Mouse (Mus musculus) MEL (cell line): ENCODE measurements around the gene Gm20388. TPM values are rescaled to one million over a fixed set of nuclear protein-coding genes. Genes with fewer than 3 reads are reported as not detected.

Experiments
- DNase-seq: peaks from one replicate; pipeline ENCODE4 v3.0.0; 2011; ENCODE audit warnings: low read depth, low spot score
- H3K27ac ChIP-seq: 2 replicates; pipeline ENCODE4 v1.5.1; 2012; ENCODE audit warnings: low read depth, mild to moderate bottlenecking, control low read depth, low read length, moderate library complexity; ENCODE audit not compliant: control insufficient read depth
- H3K27me3 ChIP-seq, 2 experiments: fragments of 150-350 bp in 1 of 2; sonication (generic) in 1 of 2; 2 replicates each; pipeline ENCODE4 v1.6.1; 2012; ENCODE audit warnings: low read length in 2 of 2, mild to moderate bottlenecking in 2 of 2, improper control_type of control experiment in 1 of 2, moderate library complexity in 1 of 2; ENCODE audit not compliant: insufficient read depth in 2 of 2, control insufficient read depth in 1 of 2
- H3K36me3 ChIP-seq, 2 experiments: 2 replicates each; pipeline ENCODE4 v1.6.1; 2012 to 2014; ENCODE audit warnings: low read length in 2 of 2, improper control_type of control experiment in 1 of 2, inconsistent platforms in 1 of 2, mild to moderate bottlenecking in 1 of 2; ENCODE audit not compliant: insufficient read depth in 2 of 2, control insufficient read depth in 1 of 2
- H3K4me1 ChIP-seq, 2 experiments: fragments of 150-350 bp in 1 of 2; sonication (generic) in 1 of 2; 2 replicates each; pipeline ENCODE4 v1.6.1; 2012; ENCODE audit warnings: low read length in 2 of 2, improper control_type of control experiment in 1 of 2, mild to moderate bottlenecking in 1 of 2; ENCODE audit not compliant: insufficient read depth in 2 of 2, control insufficient read depth in 1 of 2
- H3K4me3 ChIP-seq, 2 experiments: fragments of 150-350 bp in 1 of 2; sonication (generic) in 1 of 2; 2 replicates each; pipeline ENCODE4 v1.5.1; 2012; ENCODE audit warnings: low read depth in 2 of 2, low read length in 2 of 2, mild to moderate bottlenecking in 2 of 2, moderate library complexity in 2 of 2, control low read depth in 1 of 2, improper control_type of control experiment in 1 of 2; ENCODE audit not compliant: control insufficient read depth in 1 of 2, insufficient read depth in 1 of 2
- H3K79me2 ChIP-seq: 2 replicates; pipeline ENCODE4 v1.6.1; 2012; ENCODE audit warnings: mild to moderate bottlenecking, low read length, moderate library complexity; ENCODE audit not compliant: control insufficient read depth, poor library complexity, insufficient read depth
- H3K9ac ChIP-seq: 2 replicates; pipeline ENCODE4 v1.6.1; 2012; ENCODE audit warnings: low read depth, mild to moderate bottlenecking, control low read depth, low read length, moderate library complexity; ENCODE audit not compliant: control insufficient read depth, poor library complexity, severe bottlenecking
- H3K9me3 ChIP-seq: fragments of 150-350 bp; sonication (generic); replicated peaks from 2 replicates; pipeline ENCODE4 v1.6.1; 2012; ENCODE audit warnings: mild to moderate bottlenecking, low read length, improper control_type of control experiment, moderate library complexity; ENCODE audit not compliant: insufficient read depth
- BHLHE40 ChIP-seq: IDR thresholded peaks from 2 replicates; pipeline ENCODE4 v1.6.1; 2012; ENCODE audit warnings: low read depth, mild to moderate bottlenecking, inconsistent platforms, low read length, improper control_type of control experiment, borderline replicate concordance
- CHD1 ChIP-seq: IDR thresholded peaks from 2 replicates; pipeline ENCODE4 v1.6.1; 2012; ENCODE audit warnings: low read depth, mild to moderate bottlenecking, inconsistent platforms, low read length, improper control_type of control experiment
- CHD2 ChIP-seq: IDR thresholded peaks from 2 replicates; pipeline ENCODE4 v1.6.1; 2011; ENCODE audit warnings: low read length, improper control_type of control experiment
- CTCF ChIP-seq, 3 experiments: IDR thresholded peaks in 2 of 3; conservative IDR thresholded peaks in 1 of 3; 2 replicates each; pipeline ENCODE4 v1.5.1; 2011 to 2012; ENCODE audit warnings: low read length in 3 of 3, low read depth in 2 of 3, mild to moderate bottlenecking in 2 of 3, improper control_type of control experiment in 1 of 3, inconsistent platforms in 1 of 3, mixed read lengths in 1 of 3, moderate library complexity in 1 of 3; ENCODE audit not compliant: control insufficient read depth in 1 of 3, insufficient read depth in 1 of 3, poor library complexity in 1 of 3, severe bottlenecking in 1 of 3
- ELF1 ChIP-seq: IDR thresholded peaks from 2 replicates; pipeline ENCODE4 v1.6.1; 2014; ENCODE audit warnings: low read depth, mild to moderate bottlenecking, inconsistent platforms, low read length, improper control_type of control experiment, moderate library complexity
- EP300 ChIP-seq, 2 experiments: IDR thresholded peaks; 2 replicates each; pipeline ENCODE4 v1.6.1; 2011; ENCODE audit warnings: improper control_type of control experiment in 2 of 2, low read length in 2 of 2, low read depth in 1 of 2, mild to moderate bottlenecking in 1 of 2
- ETS1 ChIP-seq: IDR thresholded peaks from 2 replicates; pipeline ENCODE4 v1.6.1; 2012; ENCODE audit warnings: low read depth, mild to moderate bottlenecking, inconsistent platforms, low read length, improper control_type of control experiment, moderate library complexity
- GABPA ChIP-seq: IDR thresholded peaks from 2 replicates; pipeline ENCODE4 v1.6.1; 2012; ENCODE audit warnings: low read depth, mild to moderate bottlenecking, inconsistent platforms, low read length, improper control_type of control experiment, moderate library complexity
- HCFC1 ChIP-seq: IDR thresholded peaks from 2 replicates; pipeline ENCODE4 v1.6.1; 2012; ENCODE audit warnings: low read depth, mild to moderate bottlenecking, inconsistent platforms, low read length, improper control_type of control experiment, moderate library complexity
- JUND ChIP-seq: IDR thresholded peaks from 2 replicates; pipeline ENCODE4 v1.6.1; 2011; ENCODE audit warnings: low read depth, mild to moderate bottlenecking, improper control_type of control experiment, low read length
- KAT2A ChIP-seq: conservative IDR thresholded peaks from 2 replicates; pipeline ENCODE4 v1.6.1; 2012; ENCODE audit warnings: low read depth, low read length, improper control_type of control experiment, inconsistent platforms
- MAFK ChIP-seq: IDR thresholded peaks from 2 replicates; pipeline ENCODE4 v1.6.1; 2011; ENCODE audit warnings: low read depth, mild to moderate bottlenecking, low read length, improper control_type of control experiment, borderline replicate concordance
- NELFE ChIP-seq: IDR thresholded peaks from 2 replicates; pipeline ENCODE4 v1.6.1; 2011; ENCODE audit warnings: low read depth, low read length, improper control_type of control experiment
- POLR2A ChIP-seq, 2 experiments: IDR thresholded peaks; 2 replicates each; pipeline ENCODE4 v1.6.1; 2011 to 2012; ENCODE audit warnings: low read length in 2 of 2, mild to moderate bottlenecking in 2 of 2, control low read depth in 1 of 2, improper control_type of control experiment in 1 of 2, low read depth in 1 of 2, moderate library complexity in 1 of 2; ENCODE audit not compliant: control insufficient read depth in 1 of 2, insufficient read depth in 1 of 2, poor library complexity in 1 of 2
- POLR2AphosphoS2 ChIP-seq: IDR thresholded peaks from 2 replicates; pipeline ENCODE4 v1.6.1; 2011; ENCODE audit warnings: low read length, improper control_type of control experiment
- POLR2AphosphoS5 ChIP-seq: IDR thresholded peaks from 2 replicates; pipeline ENCODE4 v1.6.1; 2012; ENCODE audit warnings: low read depth, borderline replicate concordance, mild to moderate bottlenecking, inconsistent platforms, low read length, moderate library complexity, mixed read lengths
- RAD21 ChIP-seq: IDR thresholded peaks from 2 replicates; pipeline ENCODE4 v1.6.1; 2011; ENCODE audit warnings: mild to moderate bottlenecking, low read depth, low read length, improper control_type of control experiment
- SMC3 ChIP-seq: IDR thresholded peaks from 2 replicates; pipeline ENCODE4 v1.6.1; 2011; ENCODE audit warnings: low read depth, low read length, improper control_type of control experiment
- USF2 ChIP-seq, 2 experiments: IDR thresholded peaks; 2 replicates each; pipeline ENCODE4 v1.6.1; 2011 to 2012; ENCODE audit warnings: improper control_type of control experiment in 2 of 2, low read length in 2 of 2, borderline replicate concordance in 1 of 2, inconsistent platforms in 1 of 2, low read depth in 1 of 2, mild to moderate bottlenecking in 1 of 2; ENCODE audit not compliant: insufficient read depth in 1 of 2
- ZC3H11A ChIP-seq: IDR thresholded peaks from 2 replicates; pipeline ENCODE4 v1.6.1; 2012; ENCODE audit warnings: low read depth, mild to moderate bottlenecking, inconsistent platforms, low read length, improper control_type of control experiment
- ZMIZ1 ChIP-seq: IDR thresholded peaks from 2 replicates; pipeline ENCODE4 v1.6.1; 2012; ENCODE audit warnings: low read depth, mild to moderate bottlenecking, inconsistent platforms, low read length, improper control_type of control experiment, moderate library complexity
- polyA plus RNA-seq, 2 experiments: library from polyadenylated mRNA; stranded (reverse) in 1 of 2; unstranded in 1 of 2; fragments of >175 nt in 1 of 2; fragments of >200 nt in 1 of 2; gene quantifications; 2 replicates each; pipeline versions ENCODE4 v1.2.1 to v1.2.4; 2012; ENCODE audit warnings: low replicate concordance in 2 of 2, low read depth in 1 of 2; ENCODE audit not compliant: insufficient read length in 2 of 2, insufficient read depth in 1 of 2, missing spikeins in 1 of 2
- total RNA-seq: library from RNA; depleted of rRNA; stranded (reverse); fragments of 300-350 nt; gene quantifications from 2 replicates; pipeline ENCODE4 v1.2.3, GENCODE M21; 2012

The Gm20388 gene
- total and polyA plus RNA-seq, 3 experiments, result 11.1 to 17.8 TPM; not detected in 1

DNA sequence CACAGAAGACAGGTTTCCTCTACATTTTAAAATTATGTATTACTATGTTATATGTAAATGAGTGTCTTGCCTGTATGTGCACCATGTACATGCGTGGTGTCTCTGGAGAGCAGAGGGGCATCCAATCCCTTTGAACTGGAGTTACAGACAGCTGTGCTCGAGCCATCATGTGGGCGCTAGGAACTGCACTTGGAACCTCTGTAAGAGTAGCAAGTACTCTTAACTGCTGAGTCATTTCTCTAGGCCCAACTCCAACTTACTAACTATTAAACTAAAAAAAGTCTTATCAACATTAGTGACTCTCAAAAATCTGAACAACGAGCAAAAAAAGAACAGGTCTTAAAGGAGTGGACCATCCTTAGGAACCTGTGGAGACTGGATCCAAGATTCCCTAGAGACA is 3065.4 kb downstream of the Gm20388 start (continued):
- no peak for TF ChIP-seq ZMIZ1
- peak; percentile 87 for TF ChIP-seq MAFK
- no peak for TF ChIP-seq HCFC1
- TF ChIP-seq KAT2A, result no peak
- TF ChIP-seq USF2 (IDR thresholded peaks at IDR 0.05; ENCODE audit: borderline replicate concordance in 1 of 2, insufficient read depth in 1 of 2, low read depth in 1 of 2, low read length in 2 of 2), result no peak
- TF ChIP-seq ELF1, result no peak
- no peak for TF ChIP-seq BHLHE40
- TF ChIP-seq ZC3H11A, result no peak
- peak; percentile 60 to 75 for TF ChIP-seq EP300 (IDR thresholded peaks at IDR 0.05; ENCODE audit: low read depth in 1 of 2, low read length in 2 of 2)
- no peak for TF ChIP-seq NELFE
- TF ChIP-seq CTCF (IDR thresholded peaks at IDR 0.05 in 2 of 3, conservative IDR thresholded peaks at IDR 0.05 in 1 of 3; ENCODE audit: control insufficient read depth in 1 of 3, insufficient read depth in 1 of 3, low read depth in 2 of 3, low read length in 3 of 3, poor library complexity in 1 of 3, severe bottlenecking in 1 of 3), result no peak
- TF ChIP-seq ETS1, result peak; percentile 77
- TF ChIP-seq JUND, result no peak

DNA sequence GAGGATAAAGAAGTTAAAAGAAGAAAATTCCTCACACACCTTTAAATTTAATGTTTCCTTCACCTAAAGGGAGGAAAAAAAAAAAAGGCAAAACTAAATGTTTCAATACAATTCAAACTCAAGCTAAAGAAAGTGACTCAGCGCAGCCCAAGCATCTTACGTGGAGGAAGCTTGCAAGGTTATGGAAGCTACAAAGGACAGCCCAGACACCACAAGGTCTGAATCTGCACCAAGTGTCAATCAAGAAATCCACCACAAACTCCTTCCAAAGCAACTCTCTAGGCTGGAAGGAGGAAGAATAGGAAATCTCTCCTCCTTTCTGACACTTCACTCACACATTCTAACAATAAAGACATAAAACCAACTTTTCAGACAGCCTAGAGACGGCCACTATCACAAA is 3068.8 kb downstream of the Gm20388 start:
- H3K9me3 ChIP-seq, result no peaks in the 10 kb centered on the region
- peak; percentile 20 for DNase-seq
- H3K36me3 ChIP-seq, result peaks cover 2 to 35% of the 10 kb centered on the region in 2 experiments; a peak in 3 of 4 replicates
- no peak overlapping the region for H3K9ac ChIP-seq
- peaks cover 19 to 20% of the 10 kb centered on the region in 2 experiments for H3K4me1 ChIP-seq
- TF ChIP-seq RAD21 (no peak), CHD1 (no peak), ETS1 (no peak), KAT2A (no peak), POLR2A (IDR thresholded peaks at IDR 0.05; ENCODE audit: control insufficient read depth in 1 of 2, insufficient read depth in 1 of 2, low read depth in 1 of 2, low read length in 2 of 2, poor library complexity in 1 of 2) (no peak), CHD2 (no peak), GABPA (no peak), POLR2AphosphoS5 (no peak), SMC3 (no peak), POLR2AphosphoS2 (no peak)
- H3K4me3 ChIP-seq, result no peak overlapping the region
- H3K27ac ChIP-seq, result no peak overlapping the region
- H3K27me3 ChIP-seq, result no peaks in the 10 kb centered on the region
- H3K79me2 ChIP-seq, result peaks cover 78% of the 10 kb centered on the region
